Mouse (Mus musculus) stomach, postnatal 0 days (tissue): ENCODE measurements around the gene Gdpd3.

ENCODE experiments used
- CTCF ChIP-seq: IDR thresholded peaks from 2 replicates; pipeline ENCODE4 v1.5.1; 2016; ENCODE audit warnings: antibody characterized with exemption, low read depth, mild to moderate bottlenecking, moderate library complexity
- EP300 ChIP-seq: optimal IDR thresholded peaks from 2 replicates; pipeline ENCODE3; 2016; ENCODE audit warnings: antibody characterized with exemption

DNA sequence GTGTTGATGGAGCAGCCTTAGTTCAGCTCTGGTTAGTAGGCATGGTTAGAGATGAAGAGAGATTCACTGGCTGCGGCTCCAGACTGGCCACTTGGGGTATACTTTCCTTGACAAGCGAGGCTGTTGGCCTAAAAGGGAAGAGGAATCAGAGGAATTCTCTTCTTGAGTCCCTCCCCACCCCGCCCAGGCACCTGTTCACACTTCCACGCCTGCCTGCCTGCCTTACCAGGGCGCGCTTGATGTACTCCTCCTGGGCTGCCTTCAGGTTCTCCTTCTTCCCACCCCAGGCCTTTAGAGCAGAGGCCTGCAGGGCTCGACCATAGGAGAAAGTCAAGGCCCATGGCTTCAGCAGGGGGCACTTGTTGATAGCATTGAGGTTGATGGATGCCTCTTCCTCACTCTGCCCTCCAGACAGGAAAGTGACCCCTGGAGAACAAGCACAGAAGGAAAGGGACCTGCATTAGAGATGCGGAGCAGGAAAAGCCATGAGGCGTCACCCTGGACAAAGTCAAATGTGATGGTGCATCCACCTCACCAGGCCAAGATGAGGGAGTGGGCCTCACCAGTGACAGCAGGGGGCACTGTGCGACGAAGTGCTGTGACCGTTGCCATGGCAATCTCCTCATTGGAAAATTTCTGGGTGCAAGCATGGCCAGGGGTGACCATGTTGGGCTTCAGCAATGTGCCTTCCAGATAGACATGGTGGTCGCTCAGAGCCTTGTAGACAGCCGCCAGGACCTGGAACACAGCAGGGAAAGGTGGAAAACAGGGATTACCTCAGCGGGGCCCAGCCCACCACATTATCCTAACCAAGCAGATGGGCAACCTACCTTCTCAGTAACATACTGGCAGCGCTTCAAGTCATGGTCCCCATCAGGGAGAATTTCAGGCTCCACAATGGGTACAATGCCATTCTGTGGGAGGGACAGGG is 29.5 kb downstream of the Gdpd3 start:
- TF ChIP-seq CTCF (peak; percentile 39; the same call in 1 of the 2 replicates), EP300 (no peak)
